Mouse (Mus musculus): ENCODE data around the gene Rftn1.

Gene Rftn1

DNA sequence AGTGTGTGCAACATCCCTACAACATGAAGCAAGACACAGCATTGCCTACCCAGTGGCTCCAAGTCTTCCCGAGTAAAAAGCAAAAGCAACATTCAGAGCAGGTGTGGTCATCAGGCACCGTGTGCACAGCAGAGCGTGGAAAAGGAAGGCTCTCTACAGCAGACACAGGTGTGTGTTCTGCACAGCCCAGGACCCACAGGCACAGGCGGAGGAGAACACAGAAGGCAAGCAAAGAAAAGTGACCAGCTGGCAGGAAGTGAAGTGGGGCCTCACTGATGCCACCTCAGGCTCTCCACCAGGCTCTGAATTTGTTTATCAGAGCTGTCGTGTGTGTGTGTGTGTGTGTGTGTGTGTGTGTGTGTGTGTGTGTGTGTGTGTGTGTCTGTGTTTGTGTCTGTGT, 17.1 kb downstream of the Rftn1 start:
- in situ Hi-C loops (cut with MboI, MseI), result no loop called here

DNA sequence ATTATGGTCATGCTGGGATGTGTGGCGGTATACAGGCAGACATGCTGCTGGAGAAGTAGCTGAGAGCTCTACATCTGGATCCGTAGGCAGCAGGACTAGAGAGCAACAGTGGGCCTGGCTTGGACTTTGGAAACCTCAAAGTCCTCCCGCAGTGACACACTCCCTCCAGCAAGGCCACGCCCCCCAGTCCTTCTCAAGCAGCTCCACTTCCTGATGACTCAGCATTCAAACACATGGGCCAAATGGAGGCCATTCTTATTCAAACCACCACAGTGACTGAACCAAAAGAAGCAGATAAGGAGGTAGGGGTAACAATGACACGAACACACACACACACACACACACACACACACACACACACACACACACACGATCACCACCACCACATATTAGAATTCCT, 17.7 kb downstream of the Rftn1 start:
- in situ Hi-C loops (cut with MboI, MseI), result no loop called here

DNA sequence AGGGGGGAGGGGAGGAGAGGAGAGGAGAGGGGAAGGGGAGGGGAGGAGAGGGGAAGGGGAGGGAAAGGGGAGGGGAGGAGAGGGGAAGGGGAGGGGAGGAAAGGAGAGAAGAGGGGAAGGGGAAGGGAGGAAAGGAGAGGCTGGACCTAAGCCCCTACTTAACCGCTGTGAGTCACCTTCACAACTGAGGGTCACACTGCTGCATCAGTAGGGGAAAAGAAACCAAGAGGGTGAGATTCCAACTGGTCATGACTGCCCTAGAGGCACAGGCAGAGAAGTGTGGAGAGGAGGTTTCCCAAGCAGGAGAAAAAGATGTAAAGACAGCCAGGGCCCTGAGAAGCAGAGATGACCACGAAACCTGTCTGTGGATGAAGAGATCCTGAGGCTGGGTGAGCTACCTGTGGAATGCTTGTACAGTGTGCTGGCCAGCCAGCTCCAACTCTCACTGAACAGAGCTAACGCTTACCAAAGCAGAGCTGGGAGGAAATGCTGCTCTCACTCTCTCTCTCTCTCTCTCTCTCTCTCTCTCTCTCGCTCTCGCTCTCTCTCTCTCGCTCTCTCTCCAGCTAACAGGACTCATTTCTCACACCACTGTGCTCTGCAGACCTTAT, 19.4 kb downstream of the Rftn1 start:
- in situ Hi-C loops (cut with MboI, MseI), result no loop called here

DNA sequence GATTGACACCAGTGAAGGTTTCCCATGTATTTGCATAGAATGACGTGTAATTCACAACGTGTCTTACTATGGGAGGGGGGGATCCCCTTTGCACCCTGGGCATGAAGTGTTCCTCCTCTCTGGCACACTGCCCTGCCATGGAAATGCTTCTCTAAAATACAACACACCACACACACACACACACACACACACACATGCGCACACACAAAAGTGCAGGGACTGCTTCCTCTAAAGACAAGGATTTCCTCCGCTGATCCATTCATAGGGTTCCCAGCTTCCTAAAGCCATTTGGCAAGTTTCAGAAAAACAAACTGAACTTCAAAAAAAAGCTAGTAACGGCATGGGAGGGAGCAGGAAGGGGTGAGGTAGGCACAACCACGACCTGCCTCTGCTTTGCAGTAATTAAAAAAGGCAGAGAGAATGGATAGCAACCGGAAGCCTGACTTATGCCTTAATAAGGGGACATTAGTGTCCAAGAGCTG, 20.5 kb downstream of the Rftn1 start:
- in situ Hi-C loops (cut with MboI, MseI), result no loop called here

DNA sequence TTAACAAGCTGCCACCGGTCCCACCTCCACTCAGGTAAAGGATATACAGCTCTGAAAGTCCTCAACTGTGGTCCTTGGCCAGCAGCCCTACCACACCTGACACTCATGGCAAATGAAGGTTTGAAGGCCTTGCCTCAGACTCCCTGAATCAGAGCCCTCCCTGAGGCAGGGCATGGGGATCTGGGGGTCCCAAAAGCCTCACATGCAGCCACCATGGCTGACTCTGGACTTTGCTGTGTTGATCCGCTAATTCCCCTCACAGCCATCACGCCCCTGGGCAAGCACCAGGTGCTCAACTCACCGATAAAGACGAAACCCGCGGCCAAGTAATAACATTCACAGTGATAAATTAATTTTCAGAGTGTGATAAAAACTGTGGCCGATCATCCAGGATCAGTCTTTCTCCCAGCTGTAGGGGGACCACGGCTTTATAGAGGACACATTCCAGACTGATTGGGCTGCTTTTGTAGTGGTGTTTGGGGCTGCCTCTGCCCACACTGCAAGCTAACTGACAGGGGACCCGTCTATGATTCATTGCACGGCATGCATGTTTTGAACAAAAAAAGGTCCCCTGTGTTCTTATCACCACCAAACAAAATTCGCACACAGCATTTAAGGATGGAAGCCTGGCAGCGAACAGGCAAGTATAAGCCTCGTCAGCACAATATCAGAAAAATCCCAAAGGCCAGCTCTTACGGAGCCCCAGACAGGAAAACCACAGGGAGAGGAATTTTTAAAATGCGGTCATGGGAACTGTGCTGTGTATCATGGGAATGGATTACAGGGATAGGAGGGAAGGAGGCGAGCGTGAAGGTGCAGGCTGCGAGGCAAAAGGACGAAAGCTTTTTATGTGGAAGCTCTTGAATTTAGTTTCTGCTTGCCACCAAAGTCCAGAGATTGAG, 29.3 kb downstream of the Rftn1 start:
- in situ Hi-C loops (cut with MboI, MseI), result no loop called here

DNA sequence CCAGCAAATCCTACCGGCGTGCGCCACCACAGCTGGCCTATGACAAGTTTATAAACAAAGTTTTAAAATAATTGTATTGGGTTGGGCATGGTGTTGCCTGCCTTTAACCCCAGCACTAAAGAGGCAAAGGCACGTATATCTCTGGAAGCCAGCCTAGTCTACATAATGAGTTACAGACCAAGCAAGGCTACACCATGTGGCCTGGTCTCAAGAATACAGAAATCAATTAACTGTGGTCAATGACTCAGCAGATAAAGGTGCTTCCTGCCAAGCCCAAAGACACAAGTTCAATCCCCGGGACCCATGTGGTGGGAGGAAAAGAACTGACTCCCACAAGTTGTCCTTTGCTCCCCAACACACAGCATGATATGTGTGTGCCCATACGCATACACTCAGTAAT, 30.1 kb downstream of the Rftn1 start:
- in situ Hi-C loops (cut with MboI, MseI), result no loop called here

DNA sequence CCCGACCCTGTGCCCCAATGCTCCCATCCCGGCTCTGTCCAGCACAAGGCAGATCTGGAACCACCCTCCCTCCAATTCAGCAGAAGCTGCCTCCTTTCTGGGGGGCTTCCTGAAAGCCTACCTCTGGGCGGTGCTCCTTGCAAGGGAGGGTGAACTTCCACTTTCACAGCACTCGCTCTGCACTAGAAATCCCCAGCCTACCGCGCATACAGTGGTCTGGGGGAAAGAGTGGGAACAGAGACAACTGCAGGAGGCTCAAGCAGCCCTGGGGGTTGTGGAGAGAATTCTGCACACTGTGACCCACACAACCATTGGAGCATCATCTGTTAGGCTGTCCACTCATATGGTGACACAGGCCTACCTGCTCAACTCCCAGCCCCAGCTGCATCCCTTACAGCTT, 30.7 kb downstream of the Rftn1 start:
- in situ Hi-C loops (cut with MboI, MseI), result no loop called here

DNA sequence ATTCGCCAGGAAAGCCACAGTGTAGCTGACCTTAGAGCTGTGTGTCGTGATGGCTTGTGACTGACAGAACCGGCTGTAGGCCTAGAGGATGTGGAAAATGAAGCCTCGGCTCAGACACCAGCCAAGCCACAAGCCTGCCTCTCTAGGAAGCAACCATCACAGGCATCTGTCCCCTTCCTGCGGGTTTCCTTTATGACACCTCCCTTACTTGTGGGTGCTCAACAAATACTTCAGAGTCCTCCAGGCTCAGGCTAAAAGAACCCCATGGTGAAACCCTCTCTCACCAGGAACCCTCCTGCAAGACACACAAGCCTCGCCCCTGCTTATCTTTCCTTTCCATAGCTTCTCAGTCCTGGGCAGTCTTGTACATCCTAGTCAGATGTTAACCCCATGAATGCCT, 31.9 kb downstream of the Rftn1 start:
- in situ Hi-C loops (cut with MboI, MseI), result no loop called here

DNA sequence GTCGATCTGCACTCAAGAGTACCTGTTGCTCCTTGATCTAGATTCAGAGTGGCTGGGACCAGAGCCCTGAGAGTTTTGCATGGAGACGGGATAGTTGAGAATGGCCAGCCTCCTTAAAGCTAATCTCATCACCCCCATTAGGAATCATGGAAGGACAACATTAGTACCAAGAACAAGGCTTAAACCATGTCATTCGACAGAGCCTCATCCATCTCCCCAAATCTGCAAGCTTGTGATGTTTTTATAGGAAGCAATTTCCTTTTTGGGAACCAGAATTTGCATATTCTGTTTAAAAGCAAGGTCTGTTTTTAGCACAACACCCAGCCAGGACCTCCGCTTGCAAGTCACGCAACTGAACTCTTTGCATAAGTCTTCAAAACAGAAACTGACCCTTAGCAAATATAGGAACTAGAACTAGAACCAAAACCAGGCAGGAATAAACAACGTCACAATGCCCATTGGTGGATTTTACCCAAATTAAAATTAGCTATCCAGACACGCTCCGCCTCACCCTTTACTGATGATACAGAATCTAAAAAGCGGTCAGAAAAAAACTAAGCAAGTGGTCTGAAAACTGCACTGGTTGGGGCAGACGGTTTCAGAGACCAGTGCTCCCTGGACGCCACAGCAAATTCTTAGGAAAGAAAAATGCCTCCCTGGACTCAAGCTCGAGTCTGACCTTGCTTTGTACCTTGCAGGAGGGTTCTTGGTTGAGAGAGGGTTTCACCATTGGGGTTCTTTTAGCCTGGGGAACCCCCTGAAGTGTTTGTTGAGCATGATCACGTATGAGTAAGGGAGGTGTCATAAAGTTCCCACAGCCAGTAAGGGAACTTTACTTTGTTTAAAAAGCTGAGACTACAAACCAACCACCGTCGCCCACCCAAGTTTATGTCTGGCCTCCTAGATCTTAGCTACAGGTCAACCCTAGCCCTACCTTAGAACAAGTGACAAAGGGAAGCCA, 33.0 kb downstream of the Rftn1 start:
- in situ Hi-C loops (cut with MboI, MseI), result no loop called here

DNA sequence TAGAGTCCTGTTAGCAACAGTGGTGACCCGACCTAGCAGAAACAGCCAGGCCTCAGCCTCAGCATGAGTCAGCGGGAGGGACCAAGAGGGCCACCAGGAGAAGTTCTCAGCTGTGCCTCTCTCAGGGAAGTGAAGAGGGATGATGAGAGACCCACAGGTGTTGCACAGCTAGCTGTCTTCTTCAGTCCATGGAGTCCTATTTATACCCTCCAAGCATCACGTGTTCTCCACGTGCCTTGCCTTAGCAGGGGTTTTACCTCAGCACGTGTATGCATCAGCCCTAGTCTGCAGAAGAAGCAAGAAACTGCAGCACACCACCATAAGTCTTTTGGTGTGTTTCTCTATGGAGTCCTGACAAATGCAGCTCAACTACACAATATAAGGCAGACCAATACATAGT, 38.4 kb downstream of the Rftn1 start:
- in situ Hi-C loops (cut with MboI, MseI), result no loop called here

DNA sequence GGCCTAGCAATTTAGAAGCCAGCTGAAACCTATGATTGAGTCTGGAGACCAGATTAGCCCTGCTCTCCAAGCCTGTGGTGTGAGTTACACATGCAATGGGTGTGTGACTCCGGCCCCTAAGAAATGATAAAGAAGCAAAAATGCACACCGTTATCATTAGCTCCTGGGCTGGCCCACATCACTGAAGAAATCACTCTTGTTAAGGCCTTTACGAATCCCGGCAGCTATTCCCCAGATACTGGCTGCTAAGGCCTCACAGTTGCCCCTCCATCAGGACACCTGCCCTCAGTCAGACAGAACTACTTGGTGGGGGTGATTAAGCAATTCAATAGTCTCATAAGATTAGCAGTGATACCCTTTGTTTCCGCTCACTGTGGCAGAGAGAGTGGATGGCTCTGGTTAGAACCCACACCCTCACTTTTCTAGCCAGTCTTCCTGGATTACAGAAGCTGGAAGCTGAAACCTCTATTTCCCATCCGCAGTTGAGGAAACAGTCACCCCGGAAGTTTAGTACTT, 39.2 kb downstream of the Rftn1 start:
- in situ Hi-C loops (cut with MboI, MseI), result no loop called here

DNA sequence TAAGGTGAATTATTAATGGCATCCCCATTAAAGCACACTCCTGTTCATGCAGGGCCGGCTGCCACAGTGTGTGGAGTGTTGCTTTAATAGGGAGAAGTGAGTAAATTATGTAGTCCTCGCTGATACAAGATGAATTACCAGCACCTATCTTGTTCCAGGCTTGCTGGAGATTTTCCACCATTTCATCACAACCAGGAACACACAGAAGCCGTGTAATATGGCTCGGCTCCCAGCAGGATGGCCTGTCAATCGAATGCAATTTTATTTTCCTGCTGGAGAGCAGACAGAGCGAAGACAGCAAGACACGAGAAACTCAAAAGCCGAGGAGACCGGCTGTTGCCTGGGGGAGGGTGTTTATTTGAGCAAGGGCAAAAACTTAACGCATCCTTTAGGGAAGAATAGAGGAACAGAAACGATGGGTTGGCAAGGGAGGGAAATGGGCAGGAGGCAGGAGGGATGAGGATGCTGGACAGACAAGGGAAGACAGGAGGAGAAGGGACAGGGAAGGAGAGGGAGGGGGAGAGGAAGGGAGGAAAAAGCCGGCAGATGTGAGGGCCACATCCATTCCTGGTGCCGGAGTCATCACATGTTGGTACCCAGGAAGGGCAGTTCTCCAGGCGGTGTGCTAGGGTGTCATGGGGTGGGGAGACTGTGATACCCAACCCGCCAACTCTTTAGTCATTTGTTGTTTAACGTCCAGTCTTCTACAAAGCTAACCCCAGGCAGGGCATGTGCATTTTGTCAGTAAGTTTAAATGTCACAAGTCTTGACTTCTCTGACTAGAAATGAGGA, 39.9 kb downstream of the Rftn1 start:
- in situ Hi-C loops (cut with MboI, MseI), result no loop called here

DNA sequence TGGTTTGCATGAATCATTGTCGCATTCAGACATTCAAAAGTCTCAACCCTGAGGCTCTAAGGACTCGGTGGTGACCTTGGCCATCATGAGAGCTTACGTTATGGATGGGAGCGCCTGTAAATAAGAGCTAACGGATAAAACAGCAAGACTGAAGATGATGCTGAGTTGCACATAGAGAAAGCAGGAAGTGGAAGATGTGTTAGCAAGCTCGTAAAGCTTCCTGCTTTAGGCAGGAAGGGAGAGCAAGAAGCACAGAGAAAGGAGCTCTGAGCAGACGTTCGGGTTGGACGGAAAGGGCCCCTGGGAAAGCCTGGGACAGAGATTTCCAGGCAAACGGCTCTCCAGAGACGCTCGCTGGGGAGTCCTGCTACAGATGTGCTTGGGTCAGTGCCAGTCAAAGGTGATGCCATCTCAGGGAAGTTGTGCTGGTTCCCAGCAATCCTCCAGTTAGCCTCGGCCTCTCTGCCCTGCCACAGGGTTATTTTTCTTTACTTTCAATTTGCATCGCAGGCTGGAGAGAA, 40.7 kb downstream of the Rftn1 start:
- in situ Hi-C loops (cut with MboI, MseI), result no loop called here

DNA sequence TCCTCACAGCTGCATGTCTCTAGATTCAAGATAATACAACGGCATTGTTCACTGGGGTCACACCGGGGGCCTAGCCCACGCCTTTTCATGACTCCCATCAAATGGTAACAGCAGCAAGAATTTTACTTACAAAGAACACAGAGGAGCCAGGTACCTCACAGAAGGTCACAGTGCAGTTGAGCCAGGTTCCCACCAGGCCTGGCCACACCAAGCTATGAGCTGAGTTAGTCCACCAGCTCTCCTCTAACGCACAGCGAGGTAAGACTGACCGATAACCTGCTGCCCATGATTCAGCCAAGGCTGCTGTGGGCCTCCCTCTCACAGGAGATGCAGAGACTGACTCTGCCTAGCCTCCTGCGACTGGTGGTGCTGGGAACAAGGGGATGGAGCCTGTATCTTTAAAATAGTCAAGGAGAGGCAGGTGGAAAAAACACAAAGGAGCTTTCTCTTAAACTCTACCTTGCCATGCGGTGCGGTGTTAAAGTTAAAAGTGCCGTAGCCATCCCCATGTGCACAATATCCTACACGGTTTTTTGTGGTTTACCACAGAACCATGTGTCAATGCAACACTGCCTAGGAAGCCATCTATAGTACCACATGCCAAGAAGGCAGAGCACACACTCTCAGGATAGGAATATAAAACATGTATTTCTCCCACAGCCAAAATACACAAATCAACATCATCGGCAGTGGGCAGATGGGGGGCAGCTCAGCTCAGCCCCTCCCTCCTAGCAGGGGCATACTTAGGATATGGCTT, 42.5 kb downstream of the Rftn1 start:
- in situ Hi-C loops (cut with MboI, MseI), result no loop called here

DNA sequence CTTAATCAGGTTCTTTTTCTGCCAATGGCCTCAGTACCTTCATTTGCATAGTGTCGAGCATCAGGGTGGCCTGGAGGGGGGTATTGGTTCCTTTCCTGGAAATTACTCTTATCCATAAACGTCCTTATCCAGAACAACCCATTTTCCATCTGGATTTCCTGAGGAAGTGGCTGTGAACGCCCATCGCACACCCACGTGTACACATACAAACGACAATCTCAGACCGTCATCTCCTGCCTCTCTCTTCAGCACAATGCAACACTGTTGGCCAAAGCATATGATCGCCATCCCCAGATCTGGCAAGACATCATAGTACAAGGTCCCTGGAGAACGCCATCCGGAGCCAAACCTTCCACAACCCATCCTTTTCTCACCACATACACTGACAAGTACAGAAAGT, 47.1 kb downstream of the Rftn1 start:
- in situ Hi-C loops (cut with MboI, MseI), result no loop called here

DNA sequence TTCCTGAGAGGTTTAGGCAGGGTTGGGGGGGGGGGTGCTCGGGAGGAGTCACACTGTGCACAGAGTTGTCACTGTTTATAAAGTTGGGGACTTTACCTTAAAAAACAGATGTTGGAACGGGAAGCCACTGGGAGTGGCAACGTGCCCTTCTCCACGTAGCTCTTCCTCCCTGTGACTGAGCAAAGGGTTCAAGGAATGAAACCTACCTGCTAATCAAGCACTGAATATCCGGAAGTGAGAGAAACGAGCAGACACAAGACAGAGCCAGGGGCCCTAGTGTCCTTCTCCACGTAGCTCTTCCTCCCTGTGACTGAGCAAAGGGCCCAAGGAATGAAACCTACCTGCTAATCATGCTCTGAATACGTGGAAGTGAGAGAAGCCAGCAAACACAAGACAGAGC, 47.9 kb downstream of the Rftn1 start:
- in situ Hi-C loops (cut with MboI, MseI), result no loop called here

DNA sequence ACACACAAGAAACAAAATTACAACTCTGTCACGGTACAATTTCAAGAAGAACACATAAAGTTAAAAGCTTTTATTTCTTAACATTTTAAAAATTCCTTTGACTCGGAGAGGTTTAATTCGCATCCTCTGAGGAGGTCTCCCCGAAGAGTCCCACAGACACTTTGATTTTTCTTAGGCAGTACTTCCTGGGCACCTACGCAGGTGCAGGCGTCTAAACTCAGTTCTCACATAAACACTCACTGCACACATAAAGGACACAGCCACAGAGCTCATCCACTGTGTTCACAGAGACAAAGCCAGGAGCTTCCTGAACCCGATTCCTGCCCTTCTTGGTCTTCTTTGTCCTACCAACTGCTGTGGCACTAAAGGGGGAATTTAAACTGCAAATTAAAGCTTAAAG, 48.3 kb downstream of the Rftn1 start:
- in situ Hi-C loops (cut with MboI, MseI), result no loop called here

DNA sequence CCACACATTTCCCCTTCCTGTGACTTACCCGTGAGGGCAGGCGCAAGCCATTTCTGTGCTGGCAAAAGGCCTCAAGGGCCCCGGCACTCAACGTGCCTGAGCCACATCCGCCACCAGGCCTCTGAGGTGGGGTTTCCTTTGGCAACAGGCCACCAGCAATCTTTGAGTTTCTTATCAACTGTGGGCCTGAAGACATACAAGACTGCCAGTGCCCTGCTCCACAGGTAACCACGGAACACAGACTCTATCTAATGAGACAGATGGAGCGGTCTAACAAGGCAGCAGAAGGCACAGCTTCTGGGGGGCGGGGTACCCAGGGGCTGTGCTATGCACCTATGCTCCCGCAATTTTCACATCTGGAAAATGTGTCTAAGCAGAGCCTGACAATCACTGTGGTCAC, 54.4 kb downstream of the Rftn1 start:
- in situ Hi-C loops (cut with MboI, MseI), result loop anchor here (10.0 kb wide), 1 partner anchor 79 kb away; no protein-coding TSS in a partner anchor

DNA sequence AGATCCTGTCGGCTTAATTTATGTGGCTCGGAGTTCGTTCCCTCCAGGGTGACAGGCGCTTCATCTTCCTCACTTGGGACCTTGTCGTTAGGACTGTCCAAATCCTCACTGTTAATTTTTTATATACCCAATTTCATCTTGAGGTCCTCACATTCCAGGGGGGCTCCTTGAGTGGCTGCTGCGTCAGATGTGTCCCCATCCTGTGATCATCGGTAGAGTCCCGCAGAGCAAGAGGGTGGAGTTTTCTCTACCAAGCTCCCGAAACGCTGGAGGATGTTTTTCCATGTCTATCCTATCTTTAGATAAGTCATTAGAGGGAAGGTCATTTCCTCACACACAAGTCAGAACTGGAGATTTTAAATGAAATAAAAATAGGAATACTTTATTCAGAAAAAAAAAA, 55.0 kb downstream of the Rftn1 start:
- in situ Hi-C loops (cut with MboI, MseI), result loop anchor here (10.0 kb wide), 1 partner anchor 79 kb away; no protein-coding TSS in a partner anchor

DNA sequence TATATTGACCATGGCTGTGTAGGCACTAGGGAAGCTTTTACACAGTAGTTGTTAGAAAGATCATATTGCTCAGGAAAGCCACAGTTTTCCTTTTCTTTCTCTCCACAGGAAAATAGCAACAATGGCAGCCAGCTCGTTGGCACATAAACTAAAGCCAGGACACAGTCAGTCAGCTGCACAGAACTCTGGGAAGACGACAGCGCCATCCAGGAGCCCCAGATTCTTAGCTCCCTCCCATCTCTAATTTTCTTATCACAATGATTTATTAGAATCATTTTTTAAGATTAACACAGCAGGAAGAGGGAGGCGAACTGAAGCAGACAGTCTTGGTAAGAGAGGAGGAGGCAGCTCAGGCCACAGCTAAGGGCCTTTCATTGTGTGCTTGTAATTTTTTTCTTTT, 58.8 kb downstream of the Rftn1 start:
- in situ Hi-C loops (cut with MboI, MseI), result loop anchor here (10.0 kb wide), 1 partner anchor 83 kb away; no protein-coding TSS in a partner anchor

Data from T-helper 2 cell (primary cell).